Mouse (Mus musculus): ENCODE measurements around the gene Usp2. TPM values are rescaled to one million over a fixed set of nuclear protein-coding genes. Genes with fewer than 3 reads are reported as not detected.

Usp2 gene
- polyA plus RNA-seq, 1 experiment from 2014 or later = 14.6 TPM

DNA sequence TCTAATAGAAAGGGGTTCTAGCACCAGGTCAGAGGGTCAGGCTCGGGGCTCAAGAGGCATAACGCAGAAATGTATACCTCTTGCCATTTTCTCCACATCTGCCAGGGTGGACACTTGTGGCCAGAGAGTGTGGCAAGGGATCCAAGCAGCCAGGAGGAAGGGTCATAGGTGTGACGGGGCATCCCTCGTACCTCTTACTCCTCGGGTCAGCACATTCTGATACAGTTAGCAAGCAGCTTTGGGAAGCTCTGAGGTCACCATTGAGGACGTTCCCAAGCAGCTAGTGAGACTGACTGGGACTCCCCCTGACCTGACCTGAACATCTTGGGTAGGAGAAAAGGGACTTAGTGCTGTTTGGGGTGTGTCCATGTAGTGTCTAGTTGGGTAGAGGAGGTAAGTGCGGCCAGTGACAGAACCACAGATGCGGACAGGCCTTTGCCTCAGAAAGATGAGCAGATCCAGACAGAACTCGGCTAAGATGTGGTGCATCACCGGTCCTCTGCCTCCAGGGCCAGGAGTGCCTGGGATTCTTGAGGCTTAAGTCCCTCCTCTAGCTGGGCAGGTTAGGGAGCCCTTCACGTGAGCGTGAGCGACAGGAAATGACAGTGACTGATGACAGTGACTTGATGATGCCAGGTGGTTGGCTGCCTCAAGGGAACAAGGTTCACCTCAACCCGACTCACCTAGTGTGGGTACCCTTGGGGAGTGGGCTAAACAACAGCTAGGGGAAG lies 3.5 kb downstream of the Usp2 start:
- ATAC-seq (ENCODE audit: insufficient number of reproducible peaks, insufficient read depth, low FRiP score, low TSS enrichment, low read depth) = no peak
- Histone ChIP-seq H3K4me3 (no peak overlapping the region), H3K9me3 (no peaks in the 10 kb centered on the region), H3K9ac (peak overlapping the region; percentile 17; the same call in 1 of the 2 replicates), H3K4me2 (no peak overlapping the region), H3K4me1 (peaks cover 39% of the 10 kb centered on the region), H3K27me3 (no peaks in the 10 kb centered on the region), H3K36me3 (no peaks in the 10 kb centered on the region), H3K27ac (no peak overlapping the region)
- WGBS = 57% methylated on average over 14 of the region's 14 CpGs

- 24% methylated on average over 8 of the region's 8 CpGs for WGBS
- H3K27ac ChIP-seq = no peak overlapping the region
- H3K4me2 ChIP-seq = no peak overlapping the region
- H3K9me3 ChIP-seq = no peaks in the 10 kb centered on the region
- H3K36me3 ChIP-seq = no peaks in the 10 kb centered on the region
- H3K4me3 ChIP-seq = no peak overlapping the region
- peak overlapping the region; percentile 17; the same call in 1 of the 2 replicates for H3K9ac ChIP-seq
- peaks cover 39% of the 10 kb centered on the region for H3K4me1 ChIP-seq
- no peak for ATAC-seq (ENCODE audit: insufficient number of reproducible peaks, insufficient read depth, low FRiP score, low TSS enrichment, low read depth)
- no peaks in the 10 kb centered on the region for H3K27me3 ChIP-seq
Observed at GRCm38 (mm10) chr9:44070844-44071231, 4.0 kb downstream of the Usp2 start.

DNA sequence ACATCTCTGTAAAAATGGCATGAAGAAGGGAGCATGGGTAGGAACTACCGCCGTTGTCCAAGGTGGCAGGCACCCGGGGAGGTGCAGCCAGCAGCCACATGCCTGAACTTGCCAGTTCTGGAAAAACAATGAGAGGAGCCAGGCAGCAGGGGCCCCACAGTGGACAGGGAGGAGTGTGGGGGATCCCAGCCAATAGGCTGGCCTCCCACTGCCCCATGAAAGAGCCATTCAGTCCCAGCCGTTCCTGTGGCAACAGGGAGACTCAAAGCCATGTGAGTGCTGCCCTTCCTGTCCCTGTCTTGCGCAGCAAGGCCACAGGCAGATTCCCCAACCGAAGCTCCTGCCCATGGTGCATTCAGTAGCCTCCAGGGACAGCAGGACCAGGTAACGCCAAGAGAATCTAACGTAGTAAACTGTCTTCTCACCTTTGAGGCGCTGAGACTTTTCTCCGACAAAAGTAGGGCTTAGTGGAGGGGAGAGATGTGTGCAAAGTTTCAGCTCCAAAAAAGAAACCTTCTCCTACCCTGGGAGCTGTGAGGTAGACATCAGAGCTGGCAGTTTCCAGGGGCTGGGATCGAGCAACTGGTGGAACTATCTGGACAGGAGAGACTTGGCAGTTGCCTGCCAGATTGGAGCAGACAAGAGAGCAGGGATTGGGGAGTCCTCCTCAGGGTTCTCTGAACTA lies 5.2 kb downstream of the Usp2 start:
- 19% methylated on average over 11 of the region's 11 CpGs for WGBS
- Histone ChIP-seq H3K27ac (no peak overlapping the region), H3K36me3 (no peaks in the 10 kb centered on the region), H3K9ac (peak overlapping the region; percentile 40; the same call in 1 of the 2 replicates), H3K4me1 (peaks cover 43% of the 10 kb centered on the region), H3K4me3 (no peak overlapping the region), H3K4me2 (peak overlapping the region; percentile 9; the same call in 1 of the 2 replicates), H3K27me3 (no peaks in the 10 kb centered on the region), H3K9me3 (no peaks in the 10 kb centered on the region)
- no peak for ATAC-seq (ENCODE audit: insufficient number of reproducible peaks, insufficient read depth, low FRiP score, low TSS enrichment, low read depth)

DNA sequence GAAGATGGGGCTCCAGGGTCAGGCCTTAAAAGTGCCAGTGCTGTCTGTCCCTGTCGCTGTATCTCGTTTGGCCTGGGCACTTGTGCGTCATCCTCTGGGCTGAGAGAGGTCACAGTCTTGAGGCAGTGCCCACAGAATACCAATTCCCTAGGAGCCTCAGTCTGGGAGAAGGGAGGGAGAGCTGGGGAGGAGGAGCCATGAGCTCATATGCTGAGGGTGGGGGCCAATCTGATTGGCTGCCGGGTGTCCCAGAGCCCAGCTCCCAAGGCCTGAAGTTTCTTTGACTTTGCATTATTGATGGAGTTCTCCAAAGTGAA lies 5.7 kb downstream of the Usp2 start:
- Histone ChIP-seq H3K9ac (peak overlapping the region; percentile 40; the same call in 1 of the 2 replicates), H3K4me1 (peaks cover 38% of the 10 kb centered on the region), H3K9me3 (no peaks in the 10 kb centered on the region), H3K36me3 (no peaks in the 10 kb centered on the region), H3K4me3 (no peak overlapping the region), H3K4me2 (no peak overlapping the region), H3K27ac (no peak overlapping the region), H3K27me3 (no peaks in the 10 kb centered on the region)
- ATAC-seq (ENCODE audit: insufficient number of reproducible peaks, insufficient read depth, low FRiP score, low TSS enrichment, low read depth) = no peak
- 32% methylated on average over 4 of the region's 4 CpGs for WGBS

DNA sequence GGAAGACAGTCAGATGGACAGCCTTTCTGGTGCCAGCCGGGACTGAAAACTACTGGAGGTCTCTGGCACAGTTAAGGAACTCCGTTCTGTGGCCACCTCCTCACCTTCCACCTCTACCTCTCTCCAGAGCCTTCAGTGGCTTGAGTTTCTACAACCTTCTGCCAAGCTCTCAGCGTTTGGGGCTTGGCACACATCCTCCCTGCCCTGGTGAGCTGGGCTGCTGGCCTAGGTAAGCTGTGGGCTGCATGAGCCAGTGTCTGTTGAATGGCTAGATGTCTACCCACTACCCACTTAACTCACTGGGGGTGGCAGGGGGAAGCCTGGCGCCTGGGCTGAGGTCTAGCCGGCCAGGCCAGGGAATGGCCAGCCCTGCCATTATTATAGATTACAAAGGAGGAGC lies 6.3 kb downstream of the Usp2 start:
- Histone ChIP-seq H3K9ac (no peak overlapping the region), H3K4me2 (no peak overlapping the region), H3K4me1 (peaks cover 32% of the 10 kb centered on the region), H3K27me3 (no peaks in the 10 kb centered on the region), H3K9me3 (no peaks in the 10 kb centered on the region), H3K27ac (no peak overlapping the region), H3K36me3 (no peaks in the 10 kb centered on the region), H3K4me3 (no peak overlapping the region)
- no peak for ATAC-seq (ENCODE audit: insufficient number of reproducible peaks, insufficient read depth, low FRiP score, low TSS enrichment, low read depth)
- WGBS = 69% methylated on average over 5 of the region's 5 CpGs

DNA sequence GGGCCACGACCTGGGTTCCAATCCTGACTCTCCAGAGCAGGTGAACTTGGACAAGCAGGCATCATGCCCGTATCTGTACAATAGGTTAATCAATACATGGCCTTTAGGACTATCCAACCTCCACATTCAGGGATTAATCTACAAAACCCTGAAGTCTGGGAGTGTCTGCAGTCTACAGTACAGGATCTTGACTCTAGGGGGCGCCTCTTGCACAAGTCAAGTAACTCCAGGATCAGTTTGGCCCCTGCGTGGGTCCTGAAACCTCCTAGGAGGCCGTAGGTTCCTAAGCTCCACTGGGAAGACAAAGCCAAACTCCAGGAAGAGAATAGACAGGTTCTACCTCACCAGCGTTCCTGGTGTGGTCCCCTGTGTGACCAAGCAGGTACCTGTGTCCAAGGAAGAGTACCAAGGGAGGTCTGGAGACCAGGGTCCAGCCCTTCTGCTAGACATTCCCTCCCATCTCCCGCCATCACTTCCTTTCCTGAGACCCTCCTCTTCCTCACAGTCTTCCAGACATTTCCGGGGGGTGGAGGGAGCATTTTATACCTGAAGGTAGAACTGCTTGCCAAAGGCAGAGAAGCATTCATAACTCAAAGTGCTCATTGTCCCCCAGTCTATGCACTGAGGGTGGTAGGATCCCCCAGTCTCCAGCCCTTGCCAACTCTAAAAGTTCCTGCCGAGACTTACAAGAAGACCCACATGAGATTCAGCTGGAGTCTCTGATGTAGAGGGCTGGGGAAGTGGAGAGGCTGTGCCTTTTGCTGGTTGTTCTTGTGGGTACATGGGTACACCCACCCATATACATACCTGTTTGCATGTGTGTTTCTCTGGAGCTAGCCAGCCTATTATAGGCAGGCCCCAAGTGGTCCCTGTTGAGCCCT lies 7.8 kb downstream of the Usp2 start:
- Histone ChIP-seq H3K4me1 (peaks cover 41% of the 10 kb centered on the region), H3K4me2 (no peak overlapping the region), H3K9me3 (no peaks in the 10 kb centered on the region), H3K36me3 (no peaks in the 10 kb centered on the region), H3K27me3 (no peaks in the 10 kb centered on the region), H3K9ac (no peak overlapping the region), H3K27ac (no peak overlapping the region), H3K4me3 (no peak overlapping the region)
- WGBS = 63% methylated on average over 9 of the region's 9 CpGs
- no peak for ATAC-seq (ENCODE audit: insufficient number of reproducible peaks, insufficient read depth, low FRiP score, low TSS enrichment, low read depth)

- Histone ChIP-seq H3K4me3 (no peak overlapping the region), H3K27ac (no peak overlapping the region), H3K9ac (no peak overlapping the region), H3K27me3 (no peaks in the 10 kb centered on the region), H3K36me3 (no peaks in the 10 kb centered on the region), H3K9me3 (no peaks in the 10 kb centered on the region), H3K4me2 (no peak overlapping the region), H3K4me1 (peaks cover 35% of the 10 kb centered on the region)
- WGBS = 70% methylated on average over 24 of the region's 24 CpGs
- ATAC-seq (ENCODE audit: insufficient number of reproducible peaks, insufficient read depth, low FRiP score, low TSS enrichment, low read depth) = no peak
Observed at GRCm38 (mm10) chr9:44075276-44075995, 8.6 kb downstream of the Usp2 start.

DNA sequence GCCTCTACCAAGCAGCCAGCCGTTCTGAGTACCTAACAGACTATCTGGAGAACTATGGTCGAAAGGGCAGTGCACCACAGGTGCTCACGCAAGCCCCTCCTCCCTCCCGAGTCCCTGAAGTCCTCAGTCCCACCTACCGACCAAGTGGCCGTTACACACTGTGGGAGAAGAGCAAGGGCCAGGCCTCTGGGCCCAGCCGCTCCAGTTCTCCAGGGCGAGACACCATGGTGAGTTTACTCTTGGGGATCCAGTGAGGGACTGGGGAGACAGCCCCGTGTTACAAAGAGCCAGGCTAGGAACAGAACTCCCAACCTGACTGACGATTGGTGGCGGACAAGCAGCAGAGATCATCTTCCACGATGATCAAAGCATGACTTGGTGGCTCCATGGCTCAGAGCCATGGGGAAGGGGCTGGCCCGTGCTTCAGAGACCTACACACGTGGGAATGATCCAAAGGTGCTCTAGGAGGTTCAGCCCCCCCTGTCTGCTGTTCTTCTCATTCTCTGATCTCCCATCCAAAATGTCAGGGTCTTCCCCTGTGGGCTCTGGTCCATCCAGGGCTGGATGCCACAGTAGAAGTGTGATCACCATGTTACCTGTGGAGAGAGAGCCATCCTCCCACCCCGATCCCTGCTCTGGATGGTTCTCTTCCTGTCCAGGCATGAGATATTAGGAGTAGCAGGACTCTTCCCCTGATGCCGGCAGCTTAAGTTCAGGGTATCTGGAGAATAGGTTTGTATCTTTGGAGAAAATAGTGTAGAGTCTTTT lies 9.4 kb downstream of the Usp2 start:
- no peak overlapping the region for H3K27ac ChIP-seq
- no peaks in the 10 kb centered on the region for H3K27me3 ChIP-seq
- ATAC-seq (ENCODE audit: insufficient number of reproducible peaks, insufficient read depth, low FRiP score, low TSS enrichment, low read depth) = no peak
- H3K4me1 ChIP-seq = peaks cover 32% of the 10 kb centered on the region
- 65% methylated on average over 16 of the region's 16 CpGs for WGBS
- no peak overlapping the region for H3K4me2 ChIP-seq
- no peak overlapping the region for H3K4me3 ChIP-seq
- H3K36me3 ChIP-seq = no peaks in the 10 kb centered on the region
- no peaks in the 10 kb centered on the region for H3K9me3 ChIP-seq
- H3K9ac ChIP-seq = no peak overlapping the region

- no peak overlapping the region for H3K4me2 ChIP-seq
- H3K4me3 ChIP-seq = no peak overlapping the region
- no peak for ATAC-seq (ENCODE audit: insufficient number of reproducible peaks, insufficient read depth, low FRiP score, low TSS enrichment, low read depth)
- H3K9me3 ChIP-seq = no peaks in the 10 kb centered on the region
- H3K4me1 ChIP-seq = peaks cover 30% of the 10 kb centered on the region
- WGBS = 15% methylated on average over 5 of the region's 5 CpGs
- H3K36me3 ChIP-seq = no peaks in the 10 kb centered on the region
- no peak overlapping the region for H3K9ac ChIP-seq
- H3K27ac ChIP-seq = no peak overlapping the region
- no peaks in the 10 kb centered on the region for H3K27me3 ChIP-seq
Observed at GRCm38 (mm10) chr9:44076764-44077120, 9.9 kb downstream of the Usp2 start.

DNA sequence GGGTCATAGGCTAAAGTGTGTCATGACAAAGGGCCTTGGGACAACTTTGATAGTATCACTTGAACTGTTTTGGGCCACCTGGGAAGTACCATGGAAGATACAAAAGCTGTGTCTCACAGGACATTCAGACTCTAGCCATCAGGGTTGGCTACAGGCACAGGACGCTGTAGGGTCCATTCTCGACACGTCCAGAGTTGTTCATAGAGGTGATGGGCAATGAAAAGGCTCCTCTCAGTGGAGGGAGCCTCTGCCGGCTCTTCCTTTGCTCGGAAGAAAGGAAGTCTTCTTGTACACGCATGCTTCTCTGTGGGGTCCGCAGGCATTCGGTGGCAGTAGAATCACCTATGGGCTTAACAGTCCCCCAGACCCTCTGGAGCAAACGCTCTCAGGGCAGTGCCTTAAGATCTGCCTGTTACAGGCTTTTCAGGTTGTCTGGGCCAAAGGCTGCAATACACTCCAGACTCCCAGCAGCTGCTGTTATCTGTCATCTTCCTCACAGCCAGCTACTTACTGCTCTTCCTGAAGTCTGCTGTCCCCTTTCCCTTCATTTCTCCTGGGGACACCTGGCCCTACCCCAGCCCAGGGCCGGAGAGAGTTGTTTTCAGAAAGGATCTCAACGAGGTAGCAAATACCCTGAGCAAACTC lies 10.6 kb downstream of the Usp2 start:
- Histone ChIP-seq H3K4me2 (no peak overlapping the region), H3K4me3 (no peak overlapping the region), H3K27me3 (no peaks in the 10 kb centered on the region), H3K36me3 (no peaks in the 10 kb centered on the region), H3K9ac (no peak overlapping the region), H3K4me1 (peaks cover 24% of the 10 kb centered on the region), H3K9me3 (no peaks in the 10 kb centered on the region), H3K27ac (no peak overlapping the region)
- 80% methylated on average over 11 of the region's 11 CpGs for WGBS
- no peak for ATAC-seq (ENCODE audit: insufficient number of reproducible peaks, insufficient read depth, low FRiP score, low TSS enrichment, low read depth)

All from embryonic facial prominence, embryonic 13.5 days (tissue).